Mouse (Mus musculus) liver, embryonic 13.5 days (tissue): ENCODE data around the gene Zfp1. TPM values are rescaled to one million over a fixed set of nuclear protein-coding genes. Genes with fewer than 3 reads are reported as not detected.
A peak's percentile ranks its signal among the peaks of the same experiment; 100 is the strongest.

ENCODE experiments used
- ATAC-seq: fragments of 200-750 bp; cut with Nextera tagmentation; 2 replicates; pipeline ENCODE4 v1.8.0; 2017; ENCODE audit warnings: low read depth, mild to moderate bottlenecking, moderate number of reproducible peaks, moderate library complexity
- DNase-seq: peaks from one replicate; pipeline ENCODE4 v3.0.0; 2022
- H3K27ac ChIP-seq: fragments of 300-500 bp; sonication (generic); 2 replicates; pipeline ENCODE4 v1.5.1; 2015; ENCODE audit warnings: moderate library complexity, mild to moderate bottlenecking, inconsistent platforms
- H3K27me3 ChIP-seq: fragments of 300-500 bp; sonication (generic); 2 replicates; pipeline ENCODE4 v1.6.1; 2015; ENCODE audit warnings: mild to moderate bottlenecking, inconsistent platforms
- H3K36me3 ChIP-seq: fragments of 300-500 bp; sonication (generic); 2 replicates; pipeline ENCODE4 v1.6.1; 2015; ENCODE audit warnings: mild to moderate bottlenecking, inconsistent platforms
- H3K4me1 ChIP-seq: fragments of 300-500 bp; sonication (generic); replicated peaks from 2 replicates; pipeline ENCODE4 v1.6.1; 2015; ENCODE audit warnings: inconsistent platforms
- H3K4me2 ChIP-seq: fragments of 300-500 bp; sonication (generic); 2 replicates; pipeline ENCODE4 v1.6.1; 2015; ENCODE audit warnings: inconsistent platforms, mild to moderate bottlenecking, moderate library complexity
- H3K4me3 ChIP-seq: fragments of 300-500 bp; sonication (generic); replicated peaks from 2 replicates; pipeline ENCODE4 v1.5.1; 2015; ENCODE audit warnings: mild to moderate bottlenecking, inconsistent platforms
- H3K9ac ChIP-seq: fragments of 300-500 bp; sonication (generic); 2 replicates; pipeline ENCODE4 v1.6.1; 2015; ENCODE audit warnings: mild to moderate bottlenecking, inconsistent platforms
- H3K9me3 ChIP-seq: fragments of 300-500 bp; sonication (generic); replicated peaks from 2 replicates; pipeline ENCODE4 v1.6.1; 2016; ENCODE audit warnings: inconsistent platforms
- WGBS: fragments of 180-500 bp; shearing (Covaris S2); methylation state at CpG from one replicate; pipeline ENCODE4 v1.1.7; 2015; ENCODE audit not compliant: insufficient replicate concordance; 5-methylcytosine and 5-hydroxymethylcytosine counted together
- polyA plus RNA-seq: library from polyadenylated mRNA; unstranded; fragments of >200 nt; fragmentation: Nextera tagmentation; extraction: Ambion mirVana; gene quantifications from 2 replicates; pipeline ENCODE4 v1.2.1, GENCODE M21; 2015

Zfp1 gene
- polyA plus RNA-seq, 1 experiment from 2014 or later, result 5.7 TPM

- H3K9ac ChIP-seq, result no peak overlapping the region
Measured at GRCm38 (mm10) chr8:111676237-111676636, 33.0 kb downstream of the Zfp1 start.

DNA sequence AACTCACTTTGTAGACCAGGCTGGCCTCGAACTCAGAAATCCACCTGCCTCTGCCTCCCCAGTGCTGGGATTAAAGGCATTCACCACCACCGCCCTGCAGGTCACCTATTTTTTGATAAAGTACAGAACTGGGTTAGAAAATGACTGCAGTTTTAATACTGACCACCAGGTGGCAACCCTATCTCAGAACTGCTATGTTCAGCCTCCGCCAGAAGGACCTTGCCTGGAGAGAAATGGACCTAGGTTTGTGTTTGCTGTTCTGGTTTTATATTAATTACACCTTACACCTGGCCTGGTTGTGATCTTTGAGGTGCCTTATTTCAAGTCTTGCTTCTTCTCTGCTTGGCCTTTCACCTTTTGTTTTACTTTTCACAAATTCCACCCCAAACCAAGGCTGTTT lies 34.9 kb downstream of the Zfp1 start:
- peak; percentile 61 for ATAC-seq
- peak; percentile 39 for DNase-seq

More at GRCm38 (mm10) chr8:111676237-111676636, 33.0 kb downstream of the Zfp1 start:
- Histone ChIP-seq H3K4me3 (no peak overlapping the region), H3K27me3 (peaks cover 27% of the 10 kb centered on the region), H3K36me3 (peaks cover 3% of the 10 kb centered on the region; the same call in 1 of the 2 replicates), H3K4me2 (no peak overlapping the region), H3K9me3 (0 out of 2 replicates have a peak, but pooled peaks cover 4% of the 10 kb centered on the region), H3K27ac (no peak overlapping the region), H3K4me1 (no peaks in the 10 kb centered on the region)
- ATAC-seq (no peak), DNase-seq (no peak)
- WGBS, result 66% methylated on average over 8 of the region's 8 CpGs

DNA sequence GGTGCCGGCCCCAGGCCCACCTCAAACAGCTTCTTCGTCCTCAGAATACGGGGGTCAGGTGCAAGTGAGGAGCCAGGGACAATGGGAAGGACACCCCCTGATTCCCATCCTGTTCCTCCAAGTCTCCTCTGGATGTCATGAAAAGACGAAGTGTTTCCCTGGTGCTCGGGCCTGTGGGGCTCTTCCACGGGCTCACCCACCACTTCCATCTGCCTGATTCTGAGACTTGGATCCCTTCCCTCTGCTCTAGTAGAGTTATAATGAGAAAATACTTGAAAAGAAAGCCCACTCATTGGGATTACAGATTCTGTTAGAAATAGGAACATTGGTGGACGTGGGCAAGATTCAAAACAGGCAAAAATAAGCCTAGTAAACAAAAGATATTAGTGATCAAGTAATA lies 35.6 kb downstream of the Zfp1 start:
- Histone ChIP-seq H3K4me1 (no peaks in the 10 kb centered on the region), H3K36me3 (no peaks in the 10 kb centered on the region), H3K27me3 (peaks cover 37% of the 10 kb centered on the region), H3K9me3 (0 out of 2 replicates have a peak, but pooled peaks cover 4% of the 10 kb centered on the region), H3K9ac (no peak overlapping the region), H3K4me2 (no peak overlapping the region), H3K27ac (no peak overlapping the region), H3K4me3 (no peak overlapping the region)
- DNase-seq (no peak), ATAC-seq (no peak)
- 62% methylated on average over 7 of the region's 7 CpGs for WGBS

More for the DNA sequence above, 34.9 kb downstream of the Zfp1 start:
- H3K4me1 ChIP-seq, result no peaks in the 10 kb centered on the region
- H3K4me3 ChIP-seq, result no peak overlapping the region
- H3K9me3 ChIP-seq, result 0 out of 2 replicates have a peak, but pooled peaks cover 4% of the 10 kb centered on the region
- WGBS, result 14% methylated on average over 3 of the region's 3 CpGs
- no peak overlapping the region for H3K4me2 ChIP-seq
- peaks cover 37% of the 10 kb centered on the region for H3K27me3 ChIP-seq
- no peak overlapping the region for H3K27ac ChIP-seq
- H3K36me3 ChIP-seq, result no peaks in the 10 kb centered on the region
- no peak overlapping the region for H3K9ac ChIP-seq

DNA sequence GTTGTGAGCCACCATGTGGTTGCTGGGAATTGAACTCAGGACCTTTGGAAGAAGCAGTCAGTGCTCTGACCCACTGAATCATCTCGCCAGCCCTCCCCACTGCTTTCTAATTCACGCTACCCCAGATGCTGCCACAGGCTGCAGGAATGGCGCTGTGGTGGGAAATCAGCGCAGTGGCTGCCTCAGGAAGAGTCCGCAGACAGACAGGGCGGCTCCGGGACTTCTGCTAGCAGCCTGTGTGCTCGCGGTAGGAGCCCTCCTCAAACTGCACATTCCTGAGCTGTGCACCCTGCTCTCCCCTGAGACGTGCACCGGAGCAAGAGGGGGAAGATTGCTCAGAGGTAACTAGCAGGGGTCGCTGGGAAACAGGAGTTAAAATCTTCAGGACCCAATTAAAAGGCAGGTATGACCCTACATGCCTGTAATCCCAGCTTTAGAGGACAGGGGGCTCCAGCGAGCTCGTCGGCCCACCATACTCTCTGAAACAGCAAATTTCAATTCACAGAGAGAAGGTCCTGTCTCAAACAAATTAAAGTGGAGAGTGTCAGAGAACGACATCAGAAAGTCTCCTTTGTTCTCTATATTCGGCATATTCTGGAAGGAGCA lies 37.3 kb downstream of the Zfp1 start:
- no peaks in the 10 kb centered on the region for H3K36me3 ChIP-seq
- 33% methylated on average over 17 of the region's 17 CpGs for WGBS

GRCm38 (mm10) chr8:111681153-111681552 lies 38.0 kb downstream of the Zfp1 start:
- Histone ChIP-seq H3K4me1 (no peaks in the 10 kb centered on the region), H3K9me3 (0 out of 2 replicates have a peak, but pooled peaks cover 3% of the 10 kb centered on the region), H3K9ac (no peak overlapping the region), H3K4me2 (no peak overlapping the region), H3K4me3 (no peak overlapping the region), H3K27me3 (peaks cover 37% of the 10 kb centered on the region), H3K27ac (no peak overlapping the region), H3K36me3 (no peaks in the 10 kb centered on the region)
- DNase-seq (no peak), ATAC-seq (no peak)
- 58% methylated on average over 11 of the region's 11 CpGs for WGBS

More for the DNA sequence above, 37.3 kb downstream of the Zfp1 start:
- Histone ChIP-seq H3K9me3 (0 out of 2 replicates have a peak, but pooled peaks cover 4% of the 10 kb centered on the region), H3K4me2 (no peak overlapping the region), H3K27ac (no peak overlapping the region), H3K27me3 (peaks cover 37% of the 10 kb centered on the region), H3K4me1 (no peaks in the 10 kb centered on the region), H3K4me3 (no peak overlapping the region), H3K9ac (no peak overlapping the region)
- no peak for DNase-seq
- no peak for ATAC-seq

- H3K36me3 ChIP-seq, result no peaks in the 10 kb centered on the region
- H3K4me2 ChIP-seq, result no peak overlapping the region
- no peak for DNase-seq
- no peak overlapping the region for H3K4me3 ChIP-seq
- no peaks in the 10 kb centered on the region for H3K4me1 ChIP-seq
- peaks cover 39% of the 10 kb centered on the region for H3K27me3 ChIP-seq
- H3K9me3 ChIP-seq, result no peaks in the 10 kb centered on the region
- no peak overlapping the region for H3K9ac ChIP-seq
- no peak overlapping the region for H3K27ac ChIP-seq
- ATAC-seq, result no peak
- WGBS, result 22% methylated on average over 9 of the region's 9 CpGs
Measured at GRCm38 (mm10) chr8:111682521-111682920, 39.3 kb downstream of the Zfp1 start.

- Histone ChIP-seq H3K36me3 (no peaks in the 10 kb centered on the region), H3K4me3 (no peak overlapping the region), H3K4me1 (no peaks in the 10 kb centered on the region), H3K27ac (no peak overlapping the region), H3K9ac (no peak overlapping the region), H3K4me2 (no peak overlapping the region), H3K27me3 (peaks cover 12% of the 10 kb centered on the region; the same call in 1 of the 2 replicates), H3K9me3 (no peaks in the 10 kb centered on the region)
- DNase-seq, result no peak
- peak; percentile 31; the same call in 1 of the 2 replicates for ATAC-seq
- 64% methylated on average over 13 of the region's 13 CpGs for WGBS
Measured at GRCm38 (mm10) chr8:111686881-111687280, 43.7 kb downstream of the Zfp1 start.

GRCm38 (mm10) chr8:111690960-111691445 lies 47.8 kb downstream of the Zfp1 start, which contains the start of gene Ctrb1:
Ctrb1 (minus strand) TSS chr8:111691010.
- WGBS, result 48% methylated on average over 2 of the region's 2 CpGs
- Histone ChIP-seq H3K4me2 (no peak within 1 kb of the TSS), H3K27me3 (0 out of 2 replicates have a peak, but pooled peaks cover 6% of the 10 kb centered on the region), H3K4me1 (no peaks in the 10 kb centered on the region), H3K9ac (no peak within 1 kb of the TSS), H3K36me3 (no peaks in the 10 kb centered on the region), H3K4me3 (no peak within 1 kb of the TSS), H3K27ac (no peak within 1 kb of the TSS), H3K9me3 (no peaks in the 10 kb centered on the region)
- ATAC-seq (no peak), DNase-seq (no peak)

DNA sequence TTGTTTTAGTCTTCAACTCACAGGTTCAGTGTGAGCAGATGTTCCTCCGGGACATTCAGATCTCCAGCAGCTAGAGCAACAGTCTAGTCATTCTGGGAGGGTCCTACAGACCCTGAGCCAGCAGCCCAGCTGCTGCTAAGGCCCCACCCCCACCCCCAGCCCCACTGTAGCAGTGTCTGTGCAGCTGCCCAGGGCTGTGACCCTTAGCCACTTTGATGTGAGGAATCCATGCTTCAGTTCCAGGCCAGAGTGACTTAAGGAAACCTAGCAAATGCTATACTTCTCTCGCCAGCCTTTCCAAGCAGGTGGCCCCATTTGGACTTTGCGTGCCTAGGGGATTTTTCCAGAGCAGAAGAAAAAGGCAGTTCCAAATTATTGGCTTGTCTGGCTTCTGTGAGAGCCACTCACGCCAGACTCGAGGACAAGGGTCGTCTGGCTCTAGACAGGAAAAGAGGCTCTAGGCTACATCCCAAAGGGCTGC lies 50.1 kb downstream of the Zfp1 start:
- Histone ChIP-seq H3K4me2 (no peak overlapping the region), H3K27ac (no peak overlapping the region), H3K36me3 (no peaks in the 10 kb centered on the region), H3K9me3 (no peaks in the 10 kb centered on the region), H3K27me3 (0 out of 2 replicates have a peak, but pooled peaks cover 4% of the 10 kb centered on the region), H3K4me3 (no peak overlapping the region), H3K9ac (no peak overlapping the region), H3K4me1 (no peaks in the 10 kb centered on the region)
- ATAC-seq (no peak), DNase-seq (no peak)
- WGBS, result 55% methylated on average over 6 of the region's 6 CpGs

- H3K27me3 ChIP-seq, result 0 out of 2 replicates have a peak, but pooled peaks cover 4% of the 10 kb centered on the region
- DNase-seq (no peak), ATAC-seq (no peak)
- H3K27ac ChIP-seq, result no peak overlapping the region
- H3K9me3 ChIP-seq, result no peaks in the 10 kb centered on the region
- no peak overlapping the region for H3K9ac ChIP-seq
- no peak overlapping the region for H3K4me3 ChIP-seq
- H3K36me3 ChIP-seq, result no peaks in the 10 kb centered on the region
- no peaks in the 10 kb centered on the region for H3K4me1 ChIP-seq
- H3K4me2 ChIP-seq, result no peak overlapping the region
- WGBS, result 41% methylated on average over 7 of the region's 7 CpGs
Measured at GRCm38 (mm10) chr8:111695441-111695840, 52.2 kb downstream of the Zfp1 start.

DNA sequence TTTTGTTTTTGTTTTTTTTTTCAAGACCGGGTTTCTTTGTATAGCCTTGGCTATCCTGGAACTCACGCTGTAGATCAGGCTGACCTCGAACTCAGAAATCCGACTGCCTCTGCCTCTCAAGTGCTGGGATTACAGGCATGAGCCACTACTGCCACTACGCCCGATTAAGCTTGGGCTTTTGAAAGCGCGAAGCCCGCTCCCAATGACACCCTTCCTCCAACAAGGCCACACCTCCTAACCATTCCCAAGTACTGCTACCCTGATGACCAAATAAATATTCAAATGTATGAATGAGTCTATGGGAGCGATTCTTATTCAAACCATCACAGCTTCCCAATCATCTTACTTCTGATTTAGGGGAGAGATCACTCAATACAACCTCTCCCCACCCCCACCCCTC lies 54.5 kb downstream of the Zfp1 start:
- H3K9ac ChIP-seq, result no peak overlapping the region
- H3K27ac ChIP-seq, result no peak overlapping the region
- no peak overlapping the region for H3K4me2 ChIP-seq
- DNase-seq (no peak), ATAC-seq (no peak)
- no peaks in the 10 kb centered on the region; the same call in 1 of the 2 replicates for H3K4me1 ChIP-seq
- no peaks in the 10 kb centered on the region for H3K27me3 ChIP-seq
- no peak overlapping the region for H3K4me3 ChIP-seq
- WGBS, result 60% methylated on average over 10 of the region's 10 CpGs
- no peaks in the 10 kb centered on the region for H3K36me3 ChIP-seq
- H3K9me3 ChIP-seq, result no peaks in the 10 kb centered on the region
